Mouse (Mus musculus) forebrain, embryonic 13.5 days (tissue): ENCODE data around the gene Tmprss11g. TPM values are rescaled to one million over a fixed set of nuclear protein-coding genes. Genes with fewer than 3 reads are reported as not detected.

Experiments used
- ATAC-seq: fragments of 200-750 bp; cut with Nextera tagmentation; 2 replicates; pipeline ENCODE4 v1.8.0; 2017
- H3K27ac ChIP-seq: fragments of 300-500 bp; sonication (generic); 2 replicates; pipeline ENCODE4 v1.5.1; 2015; ENCODE audit warnings: inconsistent platforms, mild to moderate bottlenecking, moderate library complexity
- H3K27me3 ChIP-seq: fragments of 300-500 bp; sonication (generic); 2 replicates; pipeline ENCODE4 v1.6.1; 2015; ENCODE audit warnings: mild to moderate bottlenecking, inconsistent platforms
- H3K36me3 ChIP-seq: fragments of 300-500 bp; sonication (generic); 2 replicates; pipeline ENCODE4 v1.6.1; 2015; ENCODE audit warnings: mild to moderate bottlenecking, inconsistent platforms; ENCODE audit not compliant: poor library complexity, severe bottlenecking
- H3K4me1 ChIP-seq: fragments of 300-500 bp; sonication (generic); 2 replicates; pipeline ENCODE4 v1.6.1; 2015; ENCODE audit warnings: inconsistent platforms
- H3K4me2 ChIP-seq: fragments of 300-500 bp; sonication (generic); 2 replicates; pipeline ENCODE4 v1.6.1; 2015; ENCODE audit warnings: inconsistent platforms, mild to moderate bottlenecking, moderate library complexity
- H3K4me3 ChIP-seq: fragments of 300-500 bp; sonication (generic); 2 replicates; pipeline ENCODE4 v1.5.1; 2015; ENCODE audit warnings: mild to moderate bottlenecking, inconsistent platforms
- H3K9ac ChIP-seq: fragments of 300-500 bp; sonication (generic); 2 replicates; pipeline ENCODE4 v1.6.1; 2015; ENCODE audit warnings: mild to moderate bottlenecking, inconsistent platforms
- H3K9me3 ChIP-seq: fragments of 300-500 bp; sonication (generic); replicated peaks from 2 replicates; pipeline ENCODE4 v1.6.1; 2016; ENCODE audit warnings: inconsistent platforms
- WGBS: fragments of 180-500 bp; shearing (Covaris S2); methylation state at CpG from one replicate; pipeline ENCODE4 v1.1.7; 2015; 5-methylcytosine and 5-hydroxymethylcytosine counted together
- polyA plus RNA-seq: library from polyadenylated mRNA; unstranded; fragments of >200 nt; fragmentation: Nextera tagmentation; extraction: Ambion mirVana; gene quantifications from 2 replicates; pipeline ENCODE4 v1.2.1, GENCODE M21; 2015

The Tmprss11g gene
- not detected in 2 replicates for polyA plus RNA-seq

GRCm38 (mm10) chr5:86518500-86518899 is at the start of gene Tmprss11g:
Gene Tmprss11g, minus strand, starts transcription at chr5:86518600.
- Histone ChIP-seq H3K9ac (no peak within 1 kb of the TSS), H3K4me1 (no peaks in the 10 kb centered on the region), H3K4me3 (no peak within 1 kb of the TSS), H3K27ac (no peak within 1 kb of the TSS), H3K9me3 (no peaks in the 10 kb centered on the region), H3K36me3 (no peaks in the 10 kb centered on the region), H3K4me2 (no peak within 1 kb of the TSS), H3K27me3 (no peaks in the 10 kb centered on the region)
- ATAC-seq, result no peak
- 83% methylated on average over 9 of the region's 9 CpGs for WGBS

GRCm38 (mm10) chr5:86546693-86547092 is 28.3 kb upstream of the Tmprss11g start:
- Histone ChIP-seq H3K27ac (no peak overlapping the region), H3K9ac (no peak overlapping the region), H3K4me3 (no peak overlapping the region), H3K4me1 (no peaks in the 10 kb centered on the region), H3K27me3 (no peaks in the 10 kb centered on the region), H3K4me2 (no peak overlapping the region), H3K36me3 (no peaks in the 10 kb centered on the region), H3K9me3 (no peaks in the 10 kb centered on the region)
- no peak for ATAC-seq
- WGBS, result 96% methylated on average over 2 of the region's 2 CpGs

GRCm38 (mm10) chr5:86540601-86541000 is 22.2 kb upstream of the Tmprss11g start:
- Histone ChIP-seq H3K9me3 (no peaks in the 10 kb centered on the region), H3K4me2 (no peak overlapping the region), H3K9ac (no peak overlapping the region), H3K27ac (no peak overlapping the region), H3K36me3 (no peaks in the 10 kb centered on the region), H3K4me1 (no peaks in the 10 kb centered on the region), H3K4me3 (no peak overlapping the region), H3K27me3 (no peaks in the 10 kb centered on the region)
- WGBS, result 87% methylated on average over 3 of the region's 3 CpGs
- ATAC-seq, result no peak

GRCm38 (mm10) chr5:86528725-86529124 is 10.3 kb upstream of the Tmprss11g start:
- no peak overlapping the region for H3K27ac ChIP-seq
- 42% methylated on average over 2 of the region's 2 CpGs for WGBS
- no peak overlapping the region for H3K9ac ChIP-seq
- no peaks in the 10 kb centered on the region for H3K4me1 ChIP-seq
- ATAC-seq, result no peak
- no peaks in the 10 kb centered on the region for H3K27me3 ChIP-seq
- no peaks in the 10 kb centered on the region for H3K9me3 ChIP-seq
- no peaks in the 10 kb centered on the region for H3K36me3 ChIP-seq
- no peak overlapping the region for H3K4me3 ChIP-seq
- H3K4me2 ChIP-seq, result no peak overlapping the region

GRCm38 (mm10) chr5:86511538-86511937 is 6.9 kb downstream of the Tmprss11g start:
- H3K27me3 ChIP-seq, result no peaks in the 10 kb centered on the region
- H3K27ac ChIP-seq, result no peak overlapping the region
- H3K4me3 ChIP-seq, result no peak overlapping the region
- H3K4me1 ChIP-seq, result no peaks in the 10 kb centered on the region
- no peak overlapping the region for H3K4me2 ChIP-seq
- H3K36me3 ChIP-seq, result no peaks in the 10 kb centered on the region
- H3K9ac ChIP-seq, result no peak overlapping the region
- H3K9me3 ChIP-seq, result no peaks in the 10 kb centered on the region
- WGBS, result 21% methylated on average over 5 of the region's 5 CpGs
- ATAC-seq, result no peak

GRCm38 (mm10) chr5:86493453-86493852 is 24.9 kb downstream of the Tmprss11g start:
- Histone ChIP-seq H3K27me3 (no peaks in the 10 kb centered on the region), H3K36me3 (no peaks in the 10 kb centered on the region), H3K9me3 (no peaks in the 10 kb centered on the region), H3K27ac (no peak overlapping the region), H3K4me1 (no peaks in the 10 kb centered on the region), H3K9ac (no peak overlapping the region), H3K4me2 (no peak overlapping the region), H3K4me3 (no peak overlapping the region)
- 85% methylated on average over 1 of the region's 1 CpGs for WGBS
- no peak for ATAC-seq

- Histone ChIP-seq H3K27ac (no peak overlapping the region), H3K27me3 (no peaks in the 10 kb centered on the region), H3K4me2 (no peak overlapping the region), H3K9ac (no peak overlapping the region), H3K4me1 (no peaks in the 10 kb centered on the region), H3K36me3 (no peaks in the 10 kb centered on the region), H3K9me3 (no peaks in the 10 kb centered on the region), H3K4me3 (no peak overlapping the region)
- no peak for ATAC-seq
- WGBS, result 80% methylated on average over 2 of the region's 2 CpGs
These were observed 35.8 kb downstream of the Tmprss11g start for GRCm38 (mm10) chr5:86482562-86482961.

- H3K9me3 ChIP-seq, result no peaks in the 10 kb centered on the region
- no peak overlapping the region for H3K4me3 ChIP-seq
- no peak overlapping the region for H3K27ac ChIP-seq
- no peak for ATAC-seq
- no peaks in the 10 kb centered on the region for H3K36me3 ChIP-seq
- no peaks in the 10 kb centered on the region for H3K27me3 ChIP-seq
- no peaks in the 10 kb centered on the region for H3K4me1 ChIP-seq
- 79% methylated on average over 1 of the region's 1 CpGs for WGBS
- no peak overlapping the region for H3K9ac ChIP-seq
- H3K4me2 ChIP-seq, result no peak overlapping the region
These were observed 36.4 kb downstream of the Tmprss11g start for GRCm38 (mm10) chr5:86482031-86482430.

GRCm38 (mm10) chr5:86473859-86474258 is 44.5 kb downstream of the Tmprss11g start:
- no peaks in the 10 kb centered on the region for H3K27me3 ChIP-seq

GRCm38 (mm10) chr5:86468890-86469289 is 49.5 kb downstream of the Tmprss11g start, which contains the start of gene Tmprss11a:
Gene Tmprss11a, minus strand, starts transcription at chr5:86468990.
- no peak for ATAC-seq
- Histone ChIP-seq H3K4me3 (no peak within 1 kb of the TSS), H3K9me3 (no peaks in the 10 kb centered on the region), H3K27ac (no peak within 1 kb of the TSS), H3K36me3 (no peaks in the 10 kb centered on the region), H3K9ac (no peak within 1 kb of the TSS), H3K27me3 (no peaks in the 10 kb centered on the region), H3K4me2 (no peak within 1 kb of the TSS), H3K4me1 (no peaks in the 10 kb centered on the region)
- WGBS, result 77% methylated on average over 4 of the region's 4 CpGs

More at GRCm38 (mm10) chr5:86473859-86474258, 44.5 kb downstream of the Tmprss11g start:
- WGBS, result 87% methylated on average over 9 of the region's 9 CpGs
- Histone ChIP-seq H3K4me1 (no peaks in the 10 kb centered on the region), H3K4me2 (no peak overlapping the region), H3K27ac (no peak overlapping the region), H3K4me3 (no peak overlapping the region), H3K9me3 (no peaks in the 10 kb centered on the region), H3K36me3 (no peaks in the 10 kb centered on the region), H3K9ac (no peak overlapping the region)
- no peak for ATAC-seq

- 66% methylated on average over 2 of the region's 2 CpGs for WGBS
- H3K4me3 ChIP-seq, result no peak overlapping the region
- H3K27me3 ChIP-seq, result no peaks in the 10 kb centered on the region
- H3K9me3 ChIP-seq, result no peaks in the 10 kb centered on the region
- no peak overlapping the region for H3K27ac ChIP-seq
- no peak overlapping the region for H3K9ac ChIP-seq
- H3K4me1 ChIP-seq, result no peaks in the 10 kb centered on the region
- H3K36me3 ChIP-seq, result no peaks in the 10 kb centered on the region
- ATAC-seq, result no peak
- H3K4me2 ChIP-seq, result no peak overlapping the region
These were observed 79.1 kb downstream of the Tmprss11g start for GRCm38 (mm10) chr5:86439306-86439705.

- no peaks in the 10 kb centered on the region for H3K9me3 ChIP-seq
- no peak overlapping the region for H3K4me3 ChIP-seq
- ATAC-seq, result no peak
- H3K27me3 ChIP-seq, result no peaks in the 10 kb centered on the region
- no peaks in the 10 kb centered on the region for H3K4me1 ChIP-seq
- H3K27ac ChIP-seq, result no peak overlapping the region
- H3K36me3 ChIP-seq, result no peaks in the 10 kb centered on the region
- no peak overlapping the region for H3K4me2 ChIP-seq
- no peak overlapping the region for H3K9ac ChIP-seq
These were observed 79.9 kb downstream of the Tmprss11g start for GRCm38 (mm10) chr5:86438548-86438947.
